Mouse (Mus musculus) limb, embryonic 11.5 days (tissue): ENCODE results near the gene Olfr110. TPM values are rescaled to one million over a fixed set of nuclear protein-coding genes. Genes with fewer than 3 reads are reported as not detected.
"Not testable (repeated sequence)": the region's sequence is repeated elsewhere in the genome, so short reads cannot be mapped to it uniquely, and the experiment has no call there.

ENCODE experiments used
- ATAC-seq: fragments of 200-750 bp; cut with Nextera tagmentation; 2 replicates; pipeline ENCODE4 v1.8.0; 2017; ENCODE audit warnings: low read depth; ENCODE audit not compliant: insufficient number of reproducible peaks, low FRiP score, low TSS enrichment
- DNase-seq: peaks from one replicate; pipeline ENCODE4 v3.0.0-alpha.2; 2015; ENCODE audit warnings: low spot score
- H3K27ac ChIP-seq: fragments of 300-500 bp; sonication (generic); replicated peaks from 2 replicates; pipeline ENCODE4 v1.5.1; 2014; ENCODE audit warnings: low read depth, mild to moderate bottlenecking, low read length
- H3K27me3 ChIP-seq: fragments of 300-500 bp; sonication (generic); 2 replicates; pipeline ENCODE4 v1.6.1; 2014; ENCODE audit warnings: mild to moderate bottlenecking, low read length, mixed read lengths; ENCODE audit not compliant: control insufficient read depth, insufficient read depth
- H3K36me3 ChIP-seq: fragments of 300-500 bp; sonication (generic); 2 replicates; pipeline ENCODE4 v1.6.1; 2014; ENCODE audit warnings: mild to moderate bottlenecking, low read length, moderate library complexity, mixed read lengths; ENCODE audit not compliant: control insufficient read depth, insufficient read depth
- H3K4me1 ChIP-seq: fragments of 300-500 bp; sonication (generic); 2 replicates; pipeline ENCODE4 v1.6.1; 2014; ENCODE audit warnings: low read length, mixed read lengths; ENCODE audit not compliant: control insufficient read depth, insufficient read depth
- H3K4me2 ChIP-seq: fragments of 300-500 bp; sonication (generic); 2 replicates; pipeline ENCODE4 v1.6.1; 2014; ENCODE audit warnings: low read depth, mild to moderate bottlenecking, moderate library complexity; ENCODE audit not compliant: severe bottlenecking
- H3K4me3 ChIP-seq: fragments of 300-500 bp; sonication (generic); 2 replicates; pipeline ENCODE4 v1.5.1; 2014; ENCODE audit warnings: low read depth, low read length
- H3K9ac ChIP-seq: fragments of 300-500 bp; sonication (generic); 2 replicates; pipeline ENCODE4 v1.6.1; 2014; ENCODE audit warnings: mild to moderate bottlenecking, low read length
- H3K9me3 ChIP-seq: fragments of 300-500 bp; sonication (generic); 2 replicates; pipeline ENCODE4 v1.6.1; 2016; ENCODE audit warnings: low read length; ENCODE audit not compliant: control insufficient read depth
- WGBS: fragments of 180-500 bp; shearing (Covaris S2); extraction: QIAGEN DNeasy Blood & Tissue Kit; methylation state at CpG from one replicate; pipeline ENCODE4 v1.1.7; 2014; 5-methylcytosine and 5-hydroxymethylcytosine counted together
- polyA plus RNA-seq: library from polyadenylated mRNA; unstranded; fragments of >200 nt; fragmentation: Nextera tagmentation; extraction: Ambion mirVana; gene quantifications from 2 replicates; pipeline ENCODE4 v1.2.1, GENCODE M21; 2014

Olfr110 gene
- not detected in 2 replicates for polyA plus RNA-seq

DNA sequence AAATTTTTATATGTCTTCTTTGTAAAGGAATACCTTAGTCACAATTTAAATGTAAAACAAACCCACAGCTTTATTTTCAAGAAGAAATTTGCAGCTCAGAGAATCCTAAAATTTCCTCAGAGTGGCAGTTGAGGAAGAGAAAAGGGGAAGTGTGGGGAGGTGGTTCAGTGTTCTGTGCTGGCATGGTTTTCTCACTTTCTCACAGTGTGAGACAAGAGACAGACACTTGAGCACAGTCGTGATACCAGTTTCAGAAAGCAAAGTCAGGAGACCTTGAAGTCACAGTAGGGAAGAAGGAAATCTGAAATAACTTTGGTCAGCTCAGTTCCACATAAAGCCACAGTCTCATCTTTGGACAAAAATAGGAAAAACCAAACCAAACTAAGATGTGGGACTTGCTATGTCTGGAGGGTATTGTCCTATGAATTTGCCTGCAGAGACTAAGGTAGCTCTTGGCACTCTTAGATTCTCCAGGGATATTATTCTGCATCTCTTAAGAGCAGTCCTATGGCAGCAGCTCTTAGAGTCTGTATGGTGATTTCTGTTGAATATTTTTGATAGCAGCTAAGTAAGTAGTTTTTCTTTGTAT is at the start of gene Olfr110:
Gene Olfr110 (plus strand): TSS at position 539 of the 589 bp plus-strand sequence.
- WGBS = 58% methylated on average over 1 of the region's 1 CpGs
- no peak for ATAC-seq

GRCm38 (mm10) chr17:37445180-37445579 is 47.1 kb upstream of the Olfr110 start, which contains the start of gene Olfr108:
TSS of gene Olfr108 (plus strand) at chr17:37445480.
- no peaks in the 10 kb centered on the region for H3K36me3 ChIP-seq
- WGBS = 89% methylated on average over 1 of the region's 1 CpGs
- no peak within 1 kb of the TSS for H3K9ac ChIP-seq
- H3K27me3 ChIP-seq = no peaks in the 10 kb centered on the region
- no peak for DNase-seq
- H3K9me3 ChIP-seq = no peaks in the 10 kb centered on the region; the same call in 1 of the 2 replicates
- H3K27ac ChIP-seq = no peak within 1 kb of the TSS
- H3K4me3 ChIP-seq = no peak within 1 kb of the TSS
- H3K4me2 ChIP-seq = no peak within 1 kb of the TSS
- no peaks in the 10 kb centered on the region for H3K4me1 ChIP-seq
- no peak for ATAC-seq

More for the DNA sequence above, at the start of gene Olfr110:
- no peaks in the 10 kb centered on the region for H3K36me3 ChIP-seq
- H3K4me1 ChIP-seq = no peaks in the 10 kb centered on the region
- H3K27me3 ChIP-seq = no peaks in the 10 kb centered on the region
- no peak within 1 kb of the TSS for H3K9ac ChIP-seq
- no peak for DNase-seq
- H3K4me2 ChIP-seq = no peak within 1 kb of the TSS
- H3K9me3 ChIP-seq = no peaks in the 10 kb centered on the region
- H3K4me3 ChIP-seq = no peak within 1 kb of the TSS
- H3K27ac ChIP-seq = no peak within 1 kb of the TSS

- no peaks in the 10 kb centered on the region for H3K9me3 ChIP-seq
- H3K4me1 ChIP-seq = no peaks in the 10 kb centered on the region
- no peak within 1 kb of the TSS for H3K4me3 ChIP-seq
- H3K9ac ChIP-seq = no peak within 1 kb of the TSS
- 86% methylated on average over 1 of the region's 1 CpGs for WGBS
- ATAC-seq = no peak
- H3K27me3 ChIP-seq = no peaks in the 10 kb centered on the region
- no peaks in the 10 kb centered on the region for H3K36me3 ChIP-seq
- no peak within 1 kb of the TSS for H3K4me2 ChIP-seq
- DNase-seq = no peak
- H3K27ac ChIP-seq = no peak within 1 kb of the TSS
These were observed 33.7 kb upstream of the Olfr110 start, which contains the start of gene Olfr109 for GRCm38 (mm10) chr17:37458616-37459015. TSS of gene Olfr109 (plus strand) at chr17:37458916.

- no peak within 1 kb of the TSS for H3K27ac ChIP-seq
- no peaks in the 10 kb centered on the region for H3K36me3 ChIP-seq
- no peaks in the 10 kb centered on the region for H3K27me3 ChIP-seq
- H3K4me2 ChIP-seq = no peak within 1 kb of the TSS
- 80% methylated on average over 2 of the region's 2 CpGs for WGBS
- no peak for ATAC-seq
- H3K9ac ChIP-seq = no peak within 1 kb of the TSS
- no peak for DNase-seq
- no peaks in the 10 kb centered on the region for H3K9me3 ChIP-seq
- no peak within 1 kb of the TSS for H3K4me3 ChIP-seq
- no peaks in the 10 kb centered on the region for H3K4me1 ChIP-seq
These were observed 8.8 kb upstream of the Olfr110 start, which contains the start of gene H2-M2 for GRCm38 (mm10) chr17:37483452-37483851. TSS of gene H2-M2 (minus strand) at chr17:37483552.

- 87% methylated on average over 4 of the region's 4 CpGs for WGBS
- H3K36me3 ChIP-seq = no peaks in the 10 kb centered on the region
- H3K9ac ChIP-seq = no peak within 1 kb of the TSS
- no peak within 1 kb of the TSS for H3K4me2 ChIP-seq
- H3K4me1 ChIP-seq = no peaks in the 10 kb centered on the region
- no peak within 1 kb of the TSS for H3K4me3 ChIP-seq
- H3K27ac ChIP-seq = no peak within 1 kb of the TSS
- DNase-seq (no peak), ATAC-seq (no peak)
- no peaks in the 10 kb centered on the region for H3K9me3 ChIP-seq
- no peaks in the 10 kb centered on the region for H3K27me3 ChIP-seq
These were observed 15.5 kb downstream of the Olfr110 start, which contains the start of gene Olfr111 for GRCm38 (mm10) chr17:37507730-37508129. TSS of gene Olfr111 (plus strand) at chr17:37508030.

DNA sequence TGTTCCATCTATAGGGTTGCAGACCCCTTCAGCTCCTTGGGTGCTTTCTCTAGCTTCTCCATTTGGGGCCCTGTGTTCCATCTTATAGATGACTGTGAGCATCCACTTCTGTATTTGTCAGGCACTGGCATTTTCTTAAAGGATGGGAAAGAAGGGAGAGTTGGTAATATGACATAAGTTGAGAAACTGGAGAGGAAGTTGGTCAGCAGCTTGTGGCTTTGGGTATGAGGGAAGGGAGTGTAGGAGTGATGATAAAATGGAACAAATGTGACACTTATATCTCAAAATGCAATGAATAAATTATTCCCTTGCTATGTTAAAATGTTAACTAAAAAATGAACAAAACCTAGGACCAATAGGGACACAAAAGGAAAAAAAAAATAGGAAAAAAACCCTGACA is 32.3 kb downstream of the Olfr110 start:
- not testable (repeated sequence) for H3K9me3 ChIP-seq, H3K27ac ChIP-seq, H3K4me2 ChIP-seq, H3K27me3 ChIP-seq, H3K9ac ChIP-seq, H3K4me1 ChIP-seq, ATAC-seq, DNase-seq, H3K36me3 ChIP-seq, H3K4me3 ChIP-seq

GRCm38 (mm10) chr17:37525427-37525826 is 33.2 kb downstream of the Olfr110 start:
- not testable (repeated sequence) for ATAC-seq, H3K4me3 ChIP-seq, H3K27ac ChIP-seq, DNase-seq, H3K27me3 ChIP-seq, H3K9ac ChIP-seq, H3K4me1 ChIP-seq, H3K4me2 ChIP-seq, H3K9me3 ChIP-seq, H3K36me3 ChIP-seq
- 83% methylated on average over 1 of the region's 1 CpGs for WGBS

- no peaks in the 10 kb centered on the region for H3K4me1 ChIP-seq
- no peak overlapping the region for H3K9ac ChIP-seq
- no peak overlapping the region for H3K27ac ChIP-seq
- no peak for ATAC-seq
- H3K4me3 ChIP-seq = no peak overlapping the region
- no peaks in the 10 kb centered on the region for H3K27me3 ChIP-seq
- H3K9me3 ChIP-seq = no peaks in the 10 kb centered on the region
- no peak for DNase-seq
- no peak overlapping the region for H3K4me2 ChIP-seq
- no peaks in the 10 kb centered on the region for H3K36me3 ChIP-seq
These were observed 42.9 kb downstream of the Olfr110 start for GRCm38 (mm10) chr17:37535173-37535572.

GRCm38 (mm10) chr17:37538416-37538815 is 46.1 kb downstream of the Olfr110 start:
- H3K4me3 ChIP-seq, H3K36me3 ChIP-seq, ATAC-seq, H3K27ac ChIP-seq, H3K4me2 ChIP-seq, H3K27me3 ChIP-seq, DNase-seq, H3K9ac ChIP-seq, H3K9me3 ChIP-seq, H3K4me1 ChIP-seq: not testable (repeated sequence)
- WGBS = 62% methylated on average over 1 of the region's 1 CpGs
